Mouse (Mus musculus) CH12.LX (cell line): ENCODE measurements around the gene Pde4d. TPM values are rescaled to one million over a fixed set of nuclear protein-coding genes. Genes with fewer than 3 reads are reported as not detected.
A peak's percentile ranks its signal among the peaks of the same experiment; 100 is the strongest.
"Not testable (repeated sequence)": the region's sequence is repeated elsewhere in the genome, so short reads cannot be mapped to it uniquely, and the experiment has no call there.

Experiments
- DNase-seq: peaks from one replicate; pipeline ENCODE4 v3.0.0-alpha.2; 2013; ENCODE audit errors: extremely low read depth
- H3K27ac ChIP-seq: 2 replicates; pipeline ENCODE4 v1.5.1; 2012; ENCODE audit warnings: low read depth, mild to moderate bottlenecking, control low read depth, moderate library complexity; ENCODE audit not compliant: insufficient read depth
- H3K27me3 ChIP-seq: replicated peaks from 2 replicates; pipeline ENCODE3; 2012; ENCODE audit warnings: inconsistent platforms
- H3K36me3 ChIP-seq, 2 experiments: replicated peaks in 1 of 2; 2 replicates each; pipeline versions ENCODE3 to v1.6.1; 2012; ENCODE audit warnings: inconsistent platforms in 1 of 2, low read length in 1 of 2, mild to moderate bottlenecking in 1 of 2, mixed read lengths in 1 of 2, moderate library complexity in 1 of 2; ENCODE audit not compliant: control insufficient read depth in 1 of 2, insufficient read depth in 1 of 2
- H3K4me1 ChIP-seq, 2 experiments: 2 replicates each; pipeline ENCODE4 v1.6.1; 2012; ENCODE audit warnings: inconsistent platforms in 1 of 2, moderate library complexity in 1 of 2; ENCODE audit not compliant: insufficient read depth in 2 of 2, control insufficient read depth in 1 of 2
- H3K4me2 ChIP-seq: 2 replicates; pipeline ENCODE4 v1.6.1; 2012; ENCODE audit warnings: low read depth, mild to moderate bottlenecking, control low read depth; ENCODE audit not compliant: poor library complexity, insufficient read depth, severe bottlenecking
- H3K4me3 ChIP-seq, 3 experiments: fragments of 150-350 bp in 1 of 3; sonication (generic) in 1 of 3; replicated peaks in 1 of 3; 2 replicates each; pipeline versions ENCODE3 to v1.5.1; 2011 to 2012; ENCODE audit warnings: low read depth in 2 of 3, low read length in 2 of 3, mild to moderate bottlenecking in 2 of 3, moderate library complexity in 2 of 3, control low read depth in 1 of 3, improper control_type of control experiment in 1 of 3, inconsistent platforms in 1 of 3, mixed read lengths in 1 of 3; ENCODE audit not compliant: poor library complexity in 1 of 3
- H3K79me2 ChIP-seq: replicated peaks from 2 replicates; pipeline ENCODE4 v1.6.1; 2012; ENCODE audit warnings: mild to moderate bottlenecking, moderate library complexity; ENCODE audit not compliant: control insufficient read depth, poor library complexity, insufficient read depth, severe bottlenecking; ENCODE audit errors: extremely low read depth
- H3K9ac ChIP-seq: 2 replicates; pipeline ENCODE4 v1.6.1; 2012; ENCODE audit warnings: low read depth, mild to moderate bottlenecking, control low read depth, moderate library complexity; ENCODE audit not compliant: insufficient read depth
- H3K9me3 ChIP-seq: replicated peaks from 2 replicates; pipeline ENCODE3; 2012; ENCODE audit warnings: low read length, inconsistent platforms, mixed read lengths
- BHLHE40 ChIP-seq: IDR thresholded peaks from 2 replicates; pipeline ENCODE4 v1.6.1; 2011; ENCODE audit warnings: mild to moderate bottlenecking, low read depth, low read length, improper control_type of control experiment
- CHD1 ChIP-seq: IDR thresholded peaks from 2 replicates; pipeline ENCODE4 v1.6.1; 2012; ENCODE audit warnings: low read depth, low read length, improper control_type of control experiment, inconsistent platforms
- CTCF ChIP-seq, 2 experiments: IDR thresholded peaks in 1 of 2; conservative IDR thresholded peaks in 1 of 2; 2 replicates each; pipeline ENCODE4 v1.5.1; 2011 to 2012; ENCODE audit warnings: low read depth in 2 of 2, low read length in 2 of 2, improper control_type of control experiment in 1 of 2, inconsistent platforms in 1 of 2, mild to moderate bottlenecking in 1 of 2, moderate library complexity in 1 of 2
- ELF1 ChIP-seq: IDR thresholded peaks from 2 replicates; pipeline ENCODE4 v1.6.1; 2014; ENCODE audit warnings: low read depth, mild to moderate bottlenecking, inconsistent platforms, low read length, improper control_type of control experiment
- GABPA ChIP-seq: IDR thresholded peaks from 2 replicates; pipeline ENCODE4 v1.6.1; 2012; ENCODE audit warnings: low read depth, low read length, improper control_type of control experiment, inconsistent platforms; ENCODE audit not compliant: insufficient replicate concordance
- HCFC1 ChIP-seq: IDR thresholded peaks from 2 replicates; pipeline ENCODE4 v1.6.1; 2012; ENCODE audit warnings: low read depth, mild to moderate bottlenecking, inconsistent platforms, low read length, improper control_type of control experiment
- JUND ChIP-seq: conservative IDR thresholded peaks from 2 replicates; pipeline ENCODE4 v1.6.1; 2011; ENCODE audit warnings: low read depth, low read length, improper control_type of control experiment
- MAFK ChIP-seq: IDR thresholded peaks from 2 replicates; pipeline ENCODE4 v1.6.1; 2011; ENCODE audit warnings: low read length, improper control_type of control experiment; ENCODE audit not compliant: insufficient replicate concordance
- MYC ChIP-seq: IDR thresholded peaks from 2 replicates; pipeline ENCODE4 v1.6.1; 2011; ENCODE audit warnings: low read depth, mild to moderate bottlenecking, improper control_type of control experiment, low read length
- PAX5 ChIP-seq: IDR thresholded peaks from 2 replicates; pipeline ENCODE4 v1.6.1; 2012; ENCODE audit warnings: low read length, inconsistent platforms, mixed read lengths
- RAD21 ChIP-seq: IDR thresholded peaks from 2 replicates; pipeline ENCODE4 v1.6.1; 2011; ENCODE audit warnings: low read depth, mild to moderate bottlenecking, low read length, improper control_type of control experiment, moderate library complexity
- SIN3A ChIP-seq: IDR thresholded peaks from 2 replicates; pipeline ENCODE4 v1.6.1; 2012; ENCODE audit warnings: low read length, improper control_type of control experiment, inconsistent platforms
- SMC3 ChIP-seq: IDR thresholded peaks from 2 replicates; pipeline ENCODE4 v1.6.1; 2011; ENCODE audit warnings: low read depth, low read length, improper control_type of control experiment
- ZC3H11A ChIP-seq: IDR thresholded peaks from 2 replicates; pipeline ENCODE4 v1.6.1; 2012; ENCODE audit warnings: low read depth, mild to moderate bottlenecking, inconsistent platforms, low read length, improper control_type of control experiment
- ZKSCAN1 ChIP-seq: IDR thresholded peaks from 2 replicates; pipeline ENCODE4 v1.6.1; 2012; ENCODE audit warnings: low read depth, inconsistent platforms, low read length, improper control_type of control experiment, borderline replicate concordance
- ZMIZ1 ChIP-seq: IDR thresholded peaks from 2 replicates; pipeline ENCODE4 v1.6.1; 2012; ENCODE audit warnings: low read depth, mild to moderate bottlenecking, inconsistent platforms, low read length, improper control_type of control experiment
- dilution Hi-C: fragments of 300-500 bp; cut with MboI; formaldehyde crosslinking; loops from 2 replicates; pipeline ENCODE4 v1.14.3; 2020; ENCODE audit warnings: low sequenced_read_pairs; ENCODE audit not compliant: extremely low pct_unique_long_range_greater_than_20kb, extremely low pct_ligation_motif_present
- in situ Hi-C: fragments of 300-500 bp; cut with MboI; formaldehyde crosslinking; loops from 3 replicates; pipeline ENCODE4 v1.14.3; 2019; ENCODE audit warnings: low sequenced_read_pairs, low pct_ligation_motif_present, low pct_unique_long_range_greater_than_20kb, mixed read lengths
- polyA plus RNA-seq: library from polyadenylated mRNA; unstranded; fragments of >175 nt; gene quantifications from 2 replicates; pipeline ENCODE4 v1.2.1, GENCODE M21; 2012; ENCODE audit warnings: low read depth; ENCODE audit not compliant: insufficient read length
- total RNA-seq, 2 experiments: library from RNA; depleted of rRNA; stranded (reverse); fragments of 300-350 nt in 1 of 2; fragments of >200 nt in 1 of 2; gene quantifications; 2 replicates each; pipeline ENCODE4 v1.2.3; 2012 to 2014

The Pde4d gene
- total and polyA plus RNA-seq, 3 experiments, result not detected

DNA sequence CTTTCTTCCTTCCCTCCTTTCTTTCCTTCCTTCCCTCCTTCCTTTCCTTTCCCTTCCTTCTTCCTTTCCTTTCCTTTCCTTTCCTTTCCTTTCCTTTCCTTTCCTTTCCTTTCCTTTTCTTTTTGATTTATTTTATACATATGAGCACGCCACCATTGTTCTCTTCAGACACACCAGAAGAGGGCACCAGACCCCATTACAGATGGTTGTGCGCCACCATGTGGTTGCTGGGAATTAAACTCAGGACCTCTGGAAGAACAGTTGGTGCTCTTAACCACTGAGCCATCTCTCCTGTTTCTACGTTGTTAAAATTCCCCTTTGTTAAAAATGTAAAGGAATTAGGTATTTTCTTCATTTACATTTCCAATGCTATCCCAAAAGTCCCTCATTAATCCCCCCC, 347.9 kb downstream of the Pde4d start:
- H3K27ac ChIP-seq, H3K27me3 ChIP-seq, H3K4me3 ChIP-seq, dilution Hi-C loops, DNase-seq, H3K9ac ChIP-seq, H3K36me3 ChIP-seq, H3K9me3 ChIP-seq, H3K4me1 ChIP-seq, in situ Hi-C loops, H3K4me2 ChIP-seq, H3K79me2 ChIP-seq: not testable (repeated sequence)
- peak in 1 of 2 experiments; percentile 63; a peak in 2 of 4 replicates for TF ChIP-seq CTCF (conservative IDR thresholded peaks at IDR 0.05 in 1 of 2, IDR thresholded peaks at IDR 0.05 in 1 of 2; ENCODE audit: low read depth in 2 of 2, low read length in 2 of 2)

DNA sequence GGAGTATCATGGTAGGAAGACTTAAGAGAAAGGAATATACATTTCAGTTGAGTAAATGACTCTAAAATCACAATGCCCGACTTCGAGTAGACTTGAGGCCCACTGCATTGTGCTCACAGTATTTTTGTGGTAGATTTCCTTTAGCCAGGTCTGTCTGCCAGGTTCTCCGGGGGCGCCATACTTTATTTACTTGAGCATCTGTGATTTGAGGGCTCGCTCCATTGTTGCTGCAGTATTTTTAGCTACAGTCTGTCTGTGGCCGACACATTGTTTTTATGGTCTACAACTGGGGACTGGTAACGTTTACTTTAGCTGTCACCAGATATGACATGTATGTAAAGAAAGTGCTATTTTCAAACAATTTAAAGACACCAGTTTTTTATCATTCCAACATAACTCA, 359.4 kb downstream of the Pde4d start:
- no peak overlapping the region for H3K4me3 ChIP-seq
- H3K27me3 ChIP-seq, result no peaks in the 10 kb centered on the region
- TF ChIP-seq CHD1, result no peak
- no peak for TF ChIP-seq ELF1
- TF ChIP-seq MAFK, result no peak
- TF ChIP-seq RAD21, result no peak
- TF ChIP-seq PAX5, result no peak
- TF ChIP-seq BHLHE40, result no peak
- no peak for TF ChIP-seq ZC3H11A
- TF ChIP-seq SIN3A, result no peak
- TF ChIP-seq GABPA, result no peak
- no peak for TF ChIP-seq ZKSCAN1
- TF ChIP-seq HCFC1, result no peak
- no peak for TF ChIP-seq ZMIZ1
- TF ChIP-seq JUND, result no peak
- in situ Hi-C loops, result no loop called here
- no peaks in the 10 kb centered on the region for H3K9me3 ChIP-seq
- H3K36me3 ChIP-seq, result no peaks in the 10 kb centered on the region
- no peak for DNase-seq
- peaks cover 5 to 13% of the 10 kb centered on the region in 2 experiments for H3K4me1 ChIP-seq
- H3K27ac ChIP-seq, result no peak overlapping the region
- dilution Hi-C loops, result no loop called here
- no peak overlapping the region for H3K4me2 ChIP-seq
- H3K79me2 ChIP-seq, result no peaks in the 10 kb centered on the region
- H3K9ac ChIP-seq, result no peak overlapping the region

DNA sequence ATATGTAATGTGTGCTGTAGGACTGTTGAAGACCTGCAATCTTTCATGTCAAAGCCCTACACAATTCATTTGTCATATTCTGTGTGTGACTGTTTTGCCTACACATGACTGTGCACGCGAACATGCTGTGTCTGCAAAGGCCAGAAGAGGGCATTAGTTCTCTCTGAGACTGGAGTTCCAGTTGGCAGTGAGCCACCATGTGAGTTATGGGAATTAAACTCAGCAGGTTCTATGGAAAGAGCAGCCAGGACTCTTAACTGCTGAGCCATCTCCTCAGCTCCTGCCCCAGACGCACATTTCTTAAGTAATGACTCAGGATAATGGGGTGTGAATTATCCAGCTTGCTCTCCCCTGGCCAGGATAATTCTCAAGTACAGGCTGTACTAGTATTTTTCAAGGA, 363.2 kb downstream of the Pde4d start:
- H3K36me3 ChIP-seq, result no peaks in the 10 kb centered on the region
- TF ChIP-seq HCFC1 (no peak), CTCF (conservative IDR thresholded peaks at IDR 0.05 in 1 of 2, IDR thresholded peaks at IDR 0.05 in 1 of 2; ENCODE audit: low read depth in 2 of 2, low read length in 2 of 2) (peak; percentile 27 to 66; a peak in 2 of 4 replicates), BHLHE40 (peak; percentile 76), SIN3A (no peak), PAX5 (no peak), RAD21 (peak; percentile 59), MYC (0 out of 2 replicates have a peak, but pooled peaks have one; percentile 35), ZC3H11A (no peak), MAFK (no peak), SMC3 (peak; percentile 72)
- H3K27me3 ChIP-seq, result no peaks in the 10 kb centered on the region
- no peak overlapping the region for H3K9ac ChIP-seq
- DNase-seq, result peak; percentile 29
- no peak overlapping the region for H3K27ac ChIP-seq
- in situ Hi-C loops, result no loop called here
- H3K4me3 ChIP-seq, result no peak overlapping the region
- H3K9me3 ChIP-seq, result no peaks in the 10 kb centered on the region
- no peak overlapping the region for H3K4me2 ChIP-seq
- dilution Hi-C loops, result no loop called here
- peaks cover 5 to 13% of the 10 kb centered on the region in 2 experiments for H3K4me1 ChIP-seq
- no peaks in the 10 kb centered on the region for H3K79me2 ChIP-seq
